Mouse (Mus musculus) ES-E14 (cell line): ENCODE data around the gene Irf1.

ENCODE experiments used
- CHD2 ChIP-seq: IDR thresholded peaks from 2 replicates; pipeline ENCODE4 v1.6.1; 2014; ENCODE audit warnings: mild to moderate bottlenecking, low read depth, low read length, inconsistent platforms
- HCFC1 ChIP-seq: IDR thresholded peaks from 2 replicates; pipeline ENCODE4 v1.6.1; 2012; ENCODE audit warnings: low read length, inconsistent platforms, borderline replicate concordance; ENCODE audit not compliant: insufficient read depth
- MAFK ChIP-seq: IDR thresholded peaks from 2 replicates; pipeline ENCODE4 v1.6.1; 2014; ENCODE audit warnings: mild to moderate bottlenecking, low read depth, low read length, inconsistent platforms; ENCODE audit not compliant: insufficient read depth
- ZC3H11A ChIP-seq: IDR thresholded peaks from 2 replicates; pipeline ENCODE4 v1.6.1; 2012; ENCODE audit warnings: low read depth, mild to moderate bottlenecking, inconsistent platforms, low read length, borderline replicate concordance

DNA sequence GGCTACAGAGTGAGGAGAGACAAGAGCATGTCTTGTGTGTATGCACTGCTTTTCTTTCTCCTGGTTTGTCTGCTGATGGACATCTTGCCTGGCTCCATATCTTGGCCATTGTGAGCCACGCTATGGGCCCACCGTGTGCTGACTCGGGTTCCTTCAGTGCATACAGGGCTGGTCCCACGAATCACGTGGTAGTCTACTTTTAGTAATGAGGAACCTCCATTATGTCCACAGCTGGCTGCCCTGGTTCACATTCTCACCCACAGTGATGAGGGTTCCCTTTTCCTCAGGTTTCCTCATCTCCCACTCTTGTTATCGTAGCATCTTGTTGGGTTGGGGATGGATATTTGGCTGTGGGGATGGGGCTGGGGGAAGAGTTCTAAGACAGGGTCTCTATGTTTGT lies 21.2 kb upstream of the Irf1 start:
- TF ChIP-seq HCFC1 = no peak
- no peak for TF ChIP-seq MAFK
- no peak for TF ChIP-seq ZC3H11A
- TF ChIP-seq CHD2 = no peak
